Mouse (Mus musculus) Patski (cell line): ENCODE results near the gene Cpe. TPM values are rescaled to one million over a fixed set of nuclear protein-coding genes. Genes with fewer than 3 reads are reported as not detected.

Source experiments
- ATAC-seq: fragments of 100-300 bp; one replicate; pipeline ENCODE4 v1.8.0; 2021
- CTCF ChIA-PET: fragments of 350-600 bp; sonication (Branson Sonifier 250); formaldehyde crosslinking; loops from one replicate; lab custom pipeline; 2022; ENCODE audit warnings: inconsistent platforms; lab: Charles Lee
- POLR2A ChIA-PET: fragments of 350-600 bp; sonication (Branson Sonifier 250); formaldehyde crosslinking; loops from one replicate; lab custom pipeline; 2022; ENCODE audit warnings: antibody characterized with exemption, inconsistent platforms; lab: Charles Lee
- DNase-seq: peaks from one replicate; pipeline ENCODE4 v3.0.0-alpha.2; 2011; ENCODE audit warnings: low read depth, low spot score
- H3K27me3 ChIP-seq: fragments of 371-371 bp; one replicate; pipeline ENCODE4 v1.5.1; 2021
- CTCF ChIP-seq: fragments of 100-300 bp; IDR thresholded peaks from one replicate; pipeline ENCODE4 v1.5.1; 2021
- in situ Hi-C: fragments of 300-500 bp; cut with MboI; formaldehyde crosslinking; loops from 3 replicates; pipeline ENCODE4 v1.11.1; 2018; ENCODE audit warnings: low pct_unique_long_range_greater_than_20kb, mixed read lengths
- polyA plus RNA-seq: library from polyadenylated mRNA; unstranded; gene quantifications from one replicate; pipeline ENCODE4 v1.2.3, GENCODE M21; 2021

The Cpe gene
- polyA plus RNA-seq, 1 experiment from 2014 or later, result 1,016 TPM

DNA sequence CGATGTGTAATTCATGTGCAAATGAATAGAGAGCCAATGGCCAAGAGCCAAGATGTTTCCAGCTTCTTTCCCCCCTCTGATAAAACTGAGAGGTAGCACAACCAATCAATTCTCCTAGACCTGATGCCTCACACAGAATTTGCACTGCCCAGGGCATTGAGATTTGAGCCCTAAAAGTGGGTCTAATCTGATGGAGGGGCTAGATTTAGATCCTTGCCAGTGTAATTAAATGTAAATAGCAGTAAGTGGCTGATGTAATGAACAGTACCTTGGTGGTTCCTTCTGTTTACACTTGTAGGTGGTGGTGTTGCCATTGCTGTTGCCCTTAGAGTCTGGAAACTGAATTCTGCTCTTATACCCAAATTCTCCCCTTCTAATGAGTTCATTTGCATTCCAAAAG is 52.3 kb downstream of the Cpe start:
- ATAC-seq (no peak), DNase-seq (no peak)
- H3K27me3 ChIP-seq, result no peaks in the 10 kb centered on the region
- ChIA-PET POLR2A (no interaction called here), CTCF (interaction anchor here (1.1 to 2.3 kb wide), 5 partner anchors 8 to 25 kb away, joined by 3 to 6 read pairs (median 3); no protein-coding TSS in a partner anchor)
- no peak for TF ChIP-seq CTCF
- in situ Hi-C loops, result no loop called here

DNA sequence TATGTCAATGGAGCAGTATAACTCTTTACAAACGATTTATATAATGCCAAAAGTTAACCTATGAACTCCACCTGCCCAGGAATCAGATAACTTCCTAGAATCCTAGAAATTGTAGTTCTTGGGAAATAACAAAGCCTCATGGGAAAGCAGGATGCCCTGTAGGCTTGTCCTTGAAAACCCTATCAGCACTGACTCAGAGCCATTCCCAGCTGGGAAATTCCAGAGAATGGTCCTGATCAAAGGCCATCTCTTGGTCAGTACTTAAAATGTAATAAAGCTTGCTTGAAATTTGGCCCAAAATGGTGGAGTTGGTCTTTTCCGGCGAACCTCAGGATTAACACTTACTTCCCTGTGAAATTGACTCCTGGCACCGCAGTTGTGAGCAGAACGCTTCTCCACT is 53.2 kb downstream of the Cpe start:
- in situ Hi-C loops, result no loop called here
- POLR2A ChIA-PET, result no interaction called here
- no peak for DNase-seq
- no peak for ATAC-seq
- no peak for TF ChIP-seq CTCF
- CTCF ChIA-PET, result interaction anchor here (1.1 to 2.4 kb wide), 5 partner anchors 9 to 53 kb away, joined by 3 to 8 read pairs (median 3); partner anchors contain the start of gene Cpe
- H3K27me3 ChIP-seq, result no peaks in the 10 kb centered on the region

DNA sequence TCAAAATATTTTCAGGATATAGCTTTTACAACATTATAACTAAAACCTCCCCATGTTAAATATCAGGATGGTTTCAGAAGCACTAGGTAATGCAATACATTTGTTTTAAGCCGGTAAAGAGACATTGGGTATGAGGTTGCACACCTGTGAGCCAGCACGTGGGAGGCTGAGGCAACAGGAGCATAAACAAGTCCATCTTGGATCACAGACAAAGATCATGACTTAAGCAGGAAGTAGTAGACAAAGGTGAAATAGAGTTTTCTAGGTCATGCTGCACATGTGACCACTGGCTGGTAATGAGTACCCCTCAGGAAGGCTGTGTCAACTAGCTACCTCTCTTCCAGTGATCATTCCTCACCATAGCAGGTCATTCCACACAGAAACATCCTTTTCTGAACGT is 58.0 kb downstream of the Cpe start:
- in situ Hi-C loops, result no loop called here
- no peak for TF ChIP-seq CTCF
- POLR2A ChIA-PET, result no interaction called here
- ATAC-seq, result no peak
- no peaks in the 10 kb centered on the region for H3K27me3 ChIP-seq
- no peak for DNase-seq
- CTCF ChIA-PET, result interaction anchor here (1.3 to 2.1 kb wide), 3 partner anchors 10 to 65 kb away, joined by 3 to 9 read pairs (median 3); partner anchors contain the start of gene Cpe

DNA sequence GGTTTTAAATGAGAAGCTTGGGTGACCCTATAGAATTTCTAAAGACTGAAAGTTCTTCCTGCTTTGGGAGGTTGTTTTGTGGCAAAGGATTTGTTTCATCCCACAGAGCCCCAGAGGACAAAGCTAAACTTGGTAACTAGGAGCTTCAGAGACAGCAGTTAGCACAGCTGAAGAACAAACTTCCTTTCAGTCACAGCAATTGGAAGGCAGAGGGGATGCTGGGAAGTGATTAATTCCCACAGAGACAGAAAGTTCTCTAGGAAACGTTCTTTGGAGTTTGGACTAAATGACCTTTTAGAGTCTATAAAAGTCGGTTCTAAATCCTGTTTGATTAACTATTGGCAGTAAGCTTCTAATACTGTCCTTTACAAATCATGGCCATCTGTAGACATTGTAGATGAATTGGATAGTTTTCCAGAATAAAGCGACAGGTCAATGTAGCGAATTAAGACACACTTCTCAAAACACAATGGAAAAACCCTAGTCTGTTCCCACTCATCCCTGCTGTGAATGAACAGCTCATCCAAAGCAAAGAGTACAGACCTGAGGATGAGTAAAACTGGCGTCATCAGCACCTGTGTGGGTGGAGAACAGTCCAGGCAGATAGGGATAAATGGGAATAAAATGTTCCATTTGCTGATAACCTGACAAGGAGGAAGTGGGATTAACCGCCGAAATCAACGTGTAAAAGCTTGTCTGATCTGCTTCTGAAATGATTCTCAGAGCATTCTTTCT is 58.6 kb downstream of the Cpe start:
- in situ Hi-C loops, result no loop called here
- no peak for DNase-seq
- ChIA-PET POLR2A (no interaction called here), CTCF (interaction anchor here (1.0 to 1.4 kb wide), 3 partner anchors 9 to 65 kb away, joined by 3 read pairs; no protein-coding TSS in a partner anchor)
- H3K27me3 ChIP-seq, result no peaks in the 10 kb centered on the region
- TF ChIP-seq CTCF, result no peak
- no peak for ATAC-seq

DNA sequence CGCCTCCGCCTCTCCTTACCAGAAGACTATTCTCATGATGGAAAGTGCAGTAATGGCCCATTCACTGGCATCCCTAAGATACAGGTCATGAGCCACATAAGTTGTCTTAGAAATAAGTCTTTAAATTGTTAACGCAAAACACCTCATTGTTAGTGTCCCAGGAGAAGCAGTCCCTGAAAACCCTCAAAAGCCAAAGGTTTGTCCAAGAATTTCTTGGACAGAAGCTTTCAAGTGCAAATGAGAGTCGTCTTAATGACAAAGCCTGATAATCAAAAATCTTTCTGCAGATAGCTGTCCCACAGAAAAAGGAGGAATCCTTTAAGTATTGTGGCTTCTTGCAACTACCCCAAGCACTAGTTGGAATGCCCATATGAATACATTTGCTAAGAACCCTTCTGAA is 60.7 kb downstream of the Cpe start:
- no peak for ATAC-seq
- H3K27me3 ChIP-seq, result no peaks in the 10 kb centered on the region
- ChIA-PET CTCF (interaction anchor here (0.6 kb wide), 1 partner anchor 23 kb away, joined by 3 read pairs; no protein-coding TSS in a partner anchor), POLR2A (no interaction called here)
- no peak for TF ChIP-seq CTCF
- in situ Hi-C loops, result no loop called here
- no peak for DNase-seq

DNA sequence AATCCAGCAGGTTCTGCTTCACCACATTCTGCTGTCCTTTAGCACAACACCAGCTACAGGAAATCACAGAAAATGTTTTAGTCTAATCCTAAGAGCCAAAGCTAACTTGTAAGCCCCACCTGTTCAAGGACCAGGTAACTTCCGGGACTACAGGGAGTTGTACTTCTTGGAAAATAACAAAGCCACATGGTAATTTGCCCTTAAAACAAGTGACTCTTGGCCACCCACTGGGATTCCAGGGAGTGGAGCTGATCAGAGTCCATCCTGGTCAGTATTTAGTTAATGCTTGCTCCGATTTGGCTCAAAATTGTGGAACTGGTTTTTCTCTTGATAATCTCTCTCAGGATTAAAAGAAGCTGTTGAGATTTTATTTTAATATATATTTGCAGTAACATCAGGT is 61.1 kb downstream of the Cpe start:
- CTCF ChIA-PET, result interaction anchor here (0.6 kb wide), 1 partner anchor 24 kb away, joined by 3 read pairs; no protein-coding TSS in a partner anchor
- H3K27me3 ChIP-seq, result no peaks in the 10 kb centered on the region
- ATAC-seq (no peak), DNase-seq (no peak)
- in situ Hi-C loops, result no loop called here
- TF ChIP-seq CTCF, result no peak
- POLR2A ChIA-PET, result no interaction called here

DNA sequence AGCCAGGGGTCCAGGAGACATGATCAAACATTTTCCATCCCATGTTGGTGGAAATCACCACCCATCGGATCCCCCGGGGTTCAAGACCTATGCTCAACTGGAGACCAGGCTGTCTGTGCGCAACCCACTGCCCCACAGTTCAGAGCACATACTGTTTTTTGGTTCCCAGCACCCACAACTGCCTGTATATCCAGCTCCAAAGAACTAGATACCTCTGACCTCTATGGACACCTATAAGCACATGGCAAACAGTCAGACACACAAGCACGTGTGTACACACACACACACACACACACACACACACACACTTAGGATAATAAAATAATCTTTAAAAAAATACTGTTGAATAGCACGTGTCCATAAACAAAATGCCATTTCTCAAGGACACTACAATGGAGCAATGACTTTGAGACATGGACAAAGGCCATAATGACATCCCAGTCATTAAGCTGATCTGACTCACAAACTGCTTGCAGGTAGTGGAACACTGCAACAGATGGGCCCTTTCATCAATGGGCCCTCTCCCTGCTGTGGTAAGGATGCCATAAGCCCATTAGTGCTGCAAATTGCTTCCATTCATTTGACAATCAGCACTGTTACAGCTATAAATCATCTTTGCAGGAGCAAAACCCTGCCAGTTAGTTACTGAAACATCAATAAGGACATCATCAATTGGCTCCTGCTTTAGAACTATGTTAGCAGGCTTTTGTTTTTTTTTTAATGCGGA is 63.7 kb downstream of the Cpe start:
- TF ChIP-seq CTCF, result no peak
- ChIA-PET POLR2A (no interaction called here), CTCF (no interaction called here)
- no peaks in the 10 kb centered on the region for H3K27me3 ChIP-seq
- in situ Hi-C loops, result no loop called here
- ATAC-seq (no peak), DNase-seq (no peak)

DNA sequence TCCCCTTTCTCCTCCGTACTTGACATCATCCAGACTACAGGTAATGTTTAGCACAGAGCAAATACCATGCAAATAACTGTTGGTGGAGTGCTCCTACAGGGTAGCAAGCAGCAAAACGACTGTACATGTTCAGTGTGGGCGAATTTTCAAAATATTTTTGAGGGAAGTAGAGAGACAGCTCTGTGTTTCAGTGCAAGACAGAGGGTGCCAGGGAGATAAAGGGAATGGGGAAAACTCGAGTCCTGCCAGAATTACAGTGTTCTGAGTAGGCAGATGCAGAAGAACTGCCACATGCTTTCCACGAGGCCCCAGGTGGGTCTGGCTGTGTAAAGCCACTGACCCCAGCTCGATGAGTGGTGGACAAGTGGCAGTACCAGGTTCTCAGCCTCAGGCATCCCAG is 64.8 kb downstream of the Cpe start:
- DNase-seq, result no peak
- ChIA-PET CTCF (no interaction called here), POLR2A (no interaction called here)
- no peak for TF ChIP-seq CTCF
- no peak for ATAC-seq
- no peaks in the 10 kb centered on the region for H3K27me3 ChIP-seq
- in situ Hi-C loops, result no loop called here

DNA sequence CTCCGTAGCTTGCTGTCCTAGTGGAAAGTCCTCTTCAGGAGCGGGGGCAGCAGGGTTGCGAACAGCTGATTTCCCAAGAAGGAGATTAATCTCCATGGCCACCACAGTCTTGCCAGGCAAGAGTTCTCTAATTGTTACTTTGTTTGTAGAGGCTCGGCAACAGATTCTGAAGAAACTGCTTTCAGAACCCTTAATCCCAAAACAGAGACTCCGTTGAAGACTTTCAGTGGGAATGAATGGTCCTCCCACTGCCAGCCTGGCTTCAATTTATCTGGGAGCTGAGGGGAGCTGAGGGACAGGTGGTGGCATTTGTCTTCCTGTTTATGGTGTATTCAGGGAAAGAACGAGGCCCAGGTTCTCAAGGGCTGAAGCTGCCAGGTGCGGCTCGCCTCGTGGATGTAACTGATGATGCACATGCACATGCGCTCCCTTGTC is 68.2 kb downstream of the Cpe start:
- TF ChIP-seq CTCF, result no peak
- POLR2A ChIA-PET, result interaction anchor here (1.1 kb wide), 1 partner anchor 9 kb away, joined by 3 read pairs; no protein-coding TSS in a partner anchor
- DNase-seq (no peak), ATAC-seq (no peak)
- no peaks in the 10 kb centered on the region for H3K27me3 ChIP-seq
- CTCF ChIA-PET, result interaction anchor here (1.2 to 2.6 kb wide), 2 partner anchors 12 to 68 kb away, joined by 3 to 8 read pairs; partner anchors contain the start of gene Cpe
- in situ Hi-C loops, result no loop called here

DNA sequence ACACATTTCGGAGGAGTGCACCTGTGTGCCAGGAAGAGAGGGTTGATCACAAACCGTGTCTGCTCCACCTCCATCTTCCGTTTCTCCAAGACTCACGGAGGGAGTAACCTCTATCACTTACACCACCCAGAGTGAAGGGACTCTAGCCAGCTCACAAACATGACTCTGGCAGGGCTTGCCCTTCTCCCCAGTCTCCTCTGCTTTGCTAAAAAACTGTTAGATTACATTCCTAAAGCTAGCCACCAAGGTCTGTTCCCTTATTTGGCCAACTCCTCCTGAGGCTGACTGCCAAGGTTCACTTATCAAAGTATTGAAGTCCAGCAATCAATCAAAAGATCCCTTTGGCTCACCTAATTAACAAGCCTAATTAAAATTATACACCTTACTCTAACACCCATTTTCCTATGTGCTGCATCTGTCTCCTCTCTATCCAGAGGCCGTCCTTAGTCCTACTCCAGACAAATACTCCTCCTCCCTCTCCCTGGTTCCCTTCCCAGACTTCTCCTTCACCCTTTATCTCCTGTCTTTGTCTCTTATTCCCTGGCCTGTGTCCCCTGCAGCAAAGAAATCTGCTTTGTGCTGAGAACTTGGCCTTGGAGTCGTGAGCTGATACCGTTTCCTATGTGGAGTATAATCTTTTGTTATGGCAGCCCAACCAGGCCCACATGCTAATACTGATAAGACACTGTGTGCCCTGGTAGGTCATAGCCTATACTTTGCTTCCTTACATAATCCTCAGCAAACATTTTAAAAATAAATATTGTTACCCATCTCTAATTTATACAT is 72.3 kb downstream of the Cpe start:
- CTCF ChIA-PET, result interaction anchor here (1.1 to 1.9 kb wide), 5 partner anchors 17 to 74 kb away, joined by 3 to 4 read pairs (median 3); partner anchors contain the start of gene Cpe
- in situ Hi-C loops, result no loop called here
- no peaks in the 10 kb centered on the region for H3K27me3 ChIP-seq
- TF ChIP-seq CTCF, result no peak
- POLR2A ChIA-PET, result no interaction called here
- DNase-seq (no peak), ATAC-seq (no peak)
